24 mouse cellular contexts compared by ENCODE assay signal in genomic region chr2:166228356-166228755, GRCm38 (mm10).
"Had no signal": no experiment of that assay in that cellular context is flagged by ENCODE, and none has a peak within 500 bp of the region (broad histone marks: within the 10 kb centered on the region; RNA-seq: fewer than 3 reads in every experiment).

No protein-coding gene starts in this region.

- H3K27ac ChIP-seq: kidney, postnatal 0 days; layer of hippocampus, adult 2 months; limb, embryonic 13.5 days; liver, embryonic 12.5 days; liver, embryonic 15.5 days; lung, embryonic 15.5 days; midbrain, embryonic 13.5 days; neural tube, embryonic 12.5 days; neural tube, embryonic 15.5 days; stomach, embryonic 15.5 days had no signal

- H3K9ac ChIP-seq: limb, embryonic 13.5 days; liver, embryonic 12.5 days; liver, embryonic 15.5 days; lung, embryonic 15.5 days; midbrain, embryonic 13.5 days; neural tube, embryonic 12.5 days; neural tube, embryonic 15.5 days; stomach, embryonic 15.5 days had no signal

- H3K27me3 ChIP-seq: limb, embryonic 13.5 days; liver, embryonic 12.5 days; liver, embryonic 15.5 days; lung, embryonic 15.5 days; neural tube, embryonic 12.5 days; neural tube, embryonic 15.5 days; stomach, embryonic 15.5 days had no signal

- H3K4me3 ChIP-seq: layer of hippocampus, adult 2 months; limb, embryonic 13.5 days; liver, embryonic 12.5 days; liver, embryonic 15.5 days; lung, embryonic 15.5 days; megakaryocyte, embryonic 14.5 days; midbrain, embryonic 10.5 days; midbrain, embryonic 13.5 days; neural tube, embryonic 12.5 days; neural tube, embryonic 15.5 days; stomach, embryonic 15.5 days had no signal

- H3K36me3 ChIP-seq: limb, embryonic 13.5 days; liver, embryonic 12.5 days; liver, embryonic 15.5 days; lung, embryonic 15.5 days; midbrain, embryonic 10.5 days; midbrain, embryonic 13.5 days; neural tube, embryonic 12.5 days; neural tube, embryonic 15.5 days; stomach, embryonic 15.5 days had no signal

- H3K4me1 ChIP-seq: neural tube, embryonic 15.5 days had no signal

- ATAC-seq: intestine, embryonic 16.5 days; liver, embryonic 12.5 days; midbrain, embryonic 13.5 days had no signal

- DNase-seq: kidney, adult 18-20 months; kidney, postnatal 25 days; layer of hippocampus, adult 9-11 months; liver; lung, adult 18-20 months; lung, postnatal 10 days; lung, postnatal 36 days; right cerebral cortex, adult 18-20 months; right cerebral cortex, postnatal 25 days; spleen, adult 18-20 months; thymus, postnatal 25 days had no signal

- H3K4me2 ChIP-seq: limb, embryonic 13.5 days; liver, embryonic 12.5 days; liver, embryonic 15.5 days; lung, embryonic 15.5 days; midbrain, embryonic 13.5 days; neural tube, embryonic 12.5 days; neural tube, embryonic 15.5 days; stomach, embryonic 15.5 days had no signal

- H3K9me3 ChIP-seq: liver, embryonic 12.5 days; liver, embryonic 15.5 days; lung, embryonic 15.5 days; midbrain, embryonic 13.5 days; neural tube, embryonic 15.5 days; stomach, embryonic 15.5 days had no signal
